Comparison of ENCODE assay signal across 26 mouse cellular contexts in the genomic region with DNA sequence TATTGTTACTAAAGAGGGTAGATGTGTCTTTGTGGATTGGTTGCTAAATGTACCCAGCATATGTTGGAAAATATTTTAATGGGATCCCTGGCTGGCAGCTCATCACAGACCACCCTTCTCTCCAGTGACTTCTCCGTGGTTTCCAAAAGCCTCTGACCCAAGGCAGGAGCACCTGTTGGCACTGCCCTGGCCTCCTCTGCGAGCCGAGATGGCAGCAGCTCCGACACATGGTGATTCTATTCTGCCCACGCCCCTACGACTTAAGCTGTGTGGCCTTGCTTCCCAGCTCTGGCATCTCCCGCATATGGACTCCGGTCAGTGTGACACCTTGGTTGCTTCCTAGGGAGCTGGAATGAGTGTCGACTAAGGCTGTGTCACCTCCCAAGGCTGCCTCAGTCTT. TPM values are rescaled to one million over a fixed set of nuclear protein-coding genes. Genes with fewer than 3 reads are reported as not detected.
DNase-seq lines count a peak whose midpoint lies in the region; ATAC-seq and TF ChIP-seq lines count a peak whose summit lies in the region.
"Had no signal": no experiment of that assay in that cellular context is flagged by ENCODE, and none has a peak within 500 bp of the region (broad histone marks: within the 10 kb centered on the region; RNA-seq: fewer than 3 reads in every experiment).

No protein-coding gene starts in this region.

- in situ Hi-C loops in ES-E14 (cut with MboI; ENCODE audit: low sequenced_read_pairs in 2 of 2, unreplicated experiment in 2 of 2), result no loop called here

- no peak overlapping the region for H3K9ac ChIP-seq in heart, embryonic 11.5 days (ENCODE audit: low read depth, low read length)
- peak overlapping the region; percentile 44; the same call in 1 of the 2 replicates for H3K9ac ChIP-seq in ES-E14 (ENCODE audit: insufficient read depth, low read depth, low read length, poor library complexity, severe bottlenecking)
- H3K9ac ChIP-seq in stomach, postnatal 0 days (ENCODE audit: low read length), result no peak overlapping the region
- no peak overlapping the region for H3K9ac ChIP-seq in forebrain, embryonic 14.5 days (ENCODE audit: low read length)
- H3K9ac ChIP-seq: forebrain, embryonic 12.5 days; heart, embryonic 12.5 days; heart, embryonic 15.5 days; hindbrain, embryonic 14.5 days had no signal

- TF ChIP-seq EP300 in stomach, postnatal 0 days (optimal IDR thresholded peaks at IDR 0.05), result no peak

- no peak overlapping the region for H3K27ac ChIP-seq in heart, embryonic 11.5 days (ENCODE audit: low read depth, low read length)
- peak overlapping the region; percentile 12 for H3K27ac ChIP-seq in ES-E14 (ENCODE audit: insufficient read depth, low read depth, low read length, poor library complexity, severe bottlenecking)
- H3K27ac ChIP-seq in stomach, postnatal 0 days (replicated peaks), result no peak overlapping the region
- no peak overlapping the region for H3K27ac ChIP-seq in forebrain, embryonic 14.5 days (ENCODE audit: low read depth, low read length)
- H3K27ac ChIP-seq: forebrain, embryonic 12.5 days; heart, embryonic 15.5 days; hindbrain, embryonic 14.5 days; hindbrain, postnatal 0 days had no signal

- no peak for DNase-seq in heart, postnatal 36 days
- DNase-seq in ES-E14 (ENCODE audit: low read depth, low spot score), result no peak
- DNase-seq in stomach, postnatal 0 days (ENCODE audit: low spot score), result no peak
- no peak for DNase-seq in embryo, embryonic 9.5 days (ENCODE audit: extremely low spot score)
- no peak for DNase-seq in thymus, adult 18-20 months
- no peak for DNase-seq in forebrain, embryonic 14.5 days (ENCODE audit: low spot score)
- DNase-seq: adrenal gland, adult 8-10 months; adrenal gland, postnatal 25 days; cerebellum, adult 11-12 months; cerebellum, adult 9-10 months; cerebellum, postnatal 14 days; gastrocnemius, postnatal 14 days; heart, adult 11 months; heart, postnatal 10 days; heart, postnatal 4 days had no signal

- H3K4me2 ChIP-seq in heart, embryonic 11.5 days, result no peak overlapping the region
- no peak overlapping the region for H3K4me2 ChIP-seq in stomach, postnatal 0 days (replicated peaks; ENCODE audit: low read depth)
- no peak overlapping the region for H3K4me2 ChIP-seq in forebrain, embryonic 14.5 days (ENCODE audit: low read length)
- H3K4me2 ChIP-seq: forebrain, embryonic 12.5 days; heart, embryonic 12.5 days; heart, embryonic 15.5 days; hindbrain, embryonic 14.5 days had no signal

- H3K4me3 ChIP-seq in heart, embryonic 11.5 days (ENCODE audit: low read depth, low read length), result no peak overlapping the region
- peak overlapping the region in 1 of 2 experiments; percentile 19; a peak in 2 of 4 replicates for H3K4me3 ChIP-seq in ES-E14 (ENCODE audit: insufficient read depth in 1 of 2, low read depth in 1 of 2, low read length in 2 of 2, poor library complexity in 1 of 2, severe bottlenecking in 1 of 2)
- no peak overlapping the region for H3K4me3 ChIP-seq in stomach, postnatal 0 days (ENCODE audit: low read depth, low read length)
- no peak overlapping the region for H3K4me3 ChIP-seq in forebrain, embryonic 14.5 days (ENCODE audit: low read depth, low read length)
- H3K4me3 ChIP-seq: forebrain, embryonic 12.5 days; heart, embryonic 12.5 days; heart, embryonic 15.5 days had no signal

- intact Hi-C loops in heart, postnatal 36 days (cut with DNase I), result no loop called here

- H3K36me3 ChIP-seq in heart, embryonic 11.5 days (ENCODE audit: control insufficient read depth, insufficient read depth, low read length), result no peaks in the 10 kb centered on the region
- H3K36me3 ChIP-seq in ES-E14 (ENCODE audit: control insufficient read depth, insufficient read depth, low read length, poor library complexity, severe bottlenecking), result no peaks in the 10 kb centered on the region
- no peaks in the 10 kb centered on the region for H3K36me3 ChIP-seq in stomach, postnatal 0 days (ENCODE audit: control insufficient read depth, insufficient read depth, low read length)
- no peaks in the 10 kb centered on the region for H3K36me3 ChIP-seq in forebrain, embryonic 14.5 days (ENCODE audit: control insufficient read depth, insufficient read depth, low read length)
- H3K36me3 ChIP-seq: forebrain, embryonic 12.5 days; heart, embryonic 15.5 days had no signal

- H3K9me3 ChIP-seq in heart, embryonic 11.5 days (replicated peaks; ENCODE audit: control insufficient read depth, low read length), result no peaks in the 10 kb centered on the region
- no peaks in the 10 kb centered on the region for H3K9me3 ChIP-seq in ES-E14 (ENCODE audit: control insufficient read depth, insufficient read depth, low read depth, low read length)
- no peaks in the 10 kb centered on the region for H3K9me3 ChIP-seq in stomach, postnatal 0 days (ENCODE audit: control insufficient read depth, low read length)
- no peaks in the 10 kb centered on the region for H3K9me3 ChIP-seq in forebrain, embryonic 14.5 days (replicated peaks; ENCODE audit: control insufficient read depth, low read length)
- H3K9me3 ChIP-seq: forebrain, embryonic 12.5 days; heart, embryonic 12.5 days; heart, embryonic 15.5 days had no signal

- WGBS in heart, embryonic 11.5 days (ENCODE audit: insufficient replicate concordance), result 50% methylated on average over 9 of the region's 9 CpGs
- WGBS in stomach, postnatal 0 days, result 72% methylated on average over 9 of the region's 9 CpGs
- WGBS in forebrain, embryonic 14.5 days, result 82% methylated on average over 9 of the region's 9 CpGs

- ATAC-seq in heart, embryonic 11.5 days (replicated peaks; ENCODE audit: insufficient number of reproducible peaks, low FRiP score, low TSS enrichment), result 0 out of 2 replicates have a peak, but pooled peaks have one; percentile 26
- 0 out of 2 replicates have a peak, but pooled peaks have one; percentile 25 for ATAC-seq in erythroid progenitor cell, adult 5-6 weeks (replicated peaks; ENCODE audit: low FRiP score, poor library complexity, severe bottlenecking)
- ATAC-seq in stomach, postnatal 0 days (ENCODE audit: low FRiP score, low TSS enrichment), result 0 out of 2 replicates have a peak, but pooled peaks have one; percentile 16
- no peak for ATAC-seq in forebrain, embryonic 14.5 days
- ATAC-seq: activated CD4-positive, CD25-positive, alpha-beta regulatory T cell, adult 4 months; forebrain, embryonic 16.5 days; hindbrain, postnatal 0 days; inflammation-experienced regulatory T-cells, adult 6 months; intestine, embryonic 16.5 days had no signal

- H3K4me1 ChIP-seq in heart, embryonic 11.5 days (ENCODE audit: control insufficient read depth, insufficient read depth, low read length), result no peaks in the 10 kb centered on the region
- H3K4me1 ChIP-seq in ES-E14 (ENCODE audit: control insufficient read depth in 2 of 2, insufficient read depth in 2 of 2, low read length in 2 of 2, poor library complexity in 1 of 2), result peaks cover 0 to 16% of the 10 kb centered on the region in 2 experiments; a peak in 3 of 4 replicates
- H3K4me1 ChIP-seq in stomach, postnatal 0 days (replicated peaks; ENCODE audit: control insufficient read depth, insufficient read depth), result no peaks in the 10 kb centered on the region
- no peaks in the 10 kb centered on the region for H3K4me1 ChIP-seq in forebrain, embryonic 14.5 days (ENCODE audit: control insufficient read depth, insufficient read depth, low read length)
- H3K4me1 ChIP-seq: forebrain, embryonic 12.5 days; heart, embryonic 15.5 days had no signal

- no peaks in the 10 kb centered on the region for H3K27me3 ChIP-seq in heart, embryonic 11.5 days (ENCODE audit: control insufficient read depth, insufficient read depth, low read length)
- no peaks in the 10 kb centered on the region for H3K27me3 ChIP-seq in stomach, postnatal 0 days (ENCODE audit: control insufficient read depth, insufficient read depth, low read length)
- H3K27me3 ChIP-seq in forebrain, embryonic 14.5 days (replicated peaks; ENCODE audit: control insufficient read depth, insufficient read depth, low read length), result no peaks in the 10 kb centered on the region
- H3K27me3 ChIP-seq: forebrain, embryonic 12.5 days; heart, embryonic 12.5 days; heart, embryonic 15.5 days had no signal

- no peak for TF ChIP-seq CTCF in stomach, postnatal 0 days (IDR thresholded peaks at IDR 0.05; ENCODE audit: low read depth)

TF ChIP-seq in ES-E14, 5 proteins besides CTCF, POLR2A, EP300 and RAD21:
- TF ChIP-seq ZNF384 (IDR thresholded peaks at IDR 0.05; ENCODE audit: low read depth, low read length) (no peak), CHD2 (IDR thresholded peaks at IDR 0.05; ENCODE audit: low read depth, low read length) (no peak), HCFC1 (IDR thresholded peaks at IDR 0.05; ENCODE audit: borderline replicate concordance, insufficient read depth, low read length) (no peak), ZC3H11A (IDR thresholded peaks at IDR 0.05; ENCODE audit: borderline replicate concordance, low read depth, low read length) (no peak), MAFK (IDR thresholded peaks at IDR 0.05; ENCODE audit: insufficient read depth, low read depth, low read length) (no peak)

RNA-seq across cellular contexts. Expression of a gene that starts 38.2 kb away (rescaled TPM):
- polyA plus RNA-seq in heart, embryonic 11.5 days (2014; fragmentation: Nextera tagmentation; extraction: Ambion mirVana), result 33.6 and 38.3 TPM in 2 replicates
- total RNA-seq in heart, postnatal 36 days (2021), result 10 to 100 TPM; 82.1 to 83.5 TPM
- total RNA-seq in ES-E14 (2012; rRNA removed), result 61.0 and 79.8 TPM in 2 replicates
- total RNA-seq in erythroid progenitor cell, adult 5-6 weeks (2015; ENCODE audit: low replicate concordance), result 17.2 and 19.8 TPM in 2 replicates
- total RNA-seq in erythroid progenitor cell, adult 5-6 weeks (2017; ENCODE audit: low replicate concordance), result 9.6 and 13.0 TPM in 2 replicates
- polyA plus RNA-seq in stomach, postnatal 0 days (2015; fragmentation: Nextera tagmentation; extraction: Ambion mirVana), result 25.7 and 26.1 TPM in 2 replicates
- polyA plus RNA-seq in forebrain, embryonic 14.5 days (2014; fragmentation: Nextera tagmentation; extraction: Ambion mirVana), result 27.3 and 33.7 TPM in 2 replicates

RNA-seq across cellular contexts. Expression of a gene that starts 52.0 kb away (rescaled TPM):
- polyA plus RNA-seq in heart, embryonic 11.5 days (2014; fragmentation: Nextera tagmentation; extraction: Ambion mirVana), result 1.1 and 1.5 TPM in 2 replicates
- 1 to 10 TPM; 2.8 to 3.0 TPM for total RNA-seq in heart, postnatal 36 days (2021)
- 0.45 and 0.58 TPM in 2 replicates for total RNA-seq in ES-E14 (2012; rRNA removed)
- 5.0 TPM in 1 of 2 replicates, not detected in the other for total RNA-seq in erythroid progenitor cell, adult 5-6 weeks (2015; ENCODE audit: low replicate concordance)
- total RNA-seq in erythroid progenitor cell, adult 5-6 weeks (2017; ENCODE audit: low replicate concordance), result 1.0 TPM in 1 of 2 replicates, not detected in the other
- polyA plus RNA-seq in stomach, postnatal 0 days (2015; fragmentation: Nextera tagmentation; extraction: Ambion mirVana), result 3.8 and 4.1 TPM in 2 replicates
- 9.3 and 12.0 TPM in 2 replicates for polyA plus RNA-seq in forebrain, embryonic 14.5 days (2014; fragmentation: Nextera tagmentation; extraction: Ambion mirVana)
